Mouse (Mus musculus): ENCODE results near the gene BC037034. TPM values are rescaled to one million over a fixed set of nuclear protein-coding genes. Genes with fewer than 3 reads are reported as not detected.

Gene BC037034
- polyA plus RNA-seq, 1 experiment from 2014 or later = 2.4 TPM

GRCm38 (mm10) chr5:138275216-138276050, 11.6 kb upstream of the BC037034 start:
- Histone ChIP-seq H3K4me1 (replicated peaks; ENCODE audit: control insufficient read depth, insufficient read depth) (peaks cover 3% of the 10 kb centered on the region; the same call in 1 of the 2 replicates), H3K4me3 (ENCODE audit: low read depth, low read length) (peak overlapping the region; percentile 20), H3K36me3 (ENCODE audit: control insufficient read depth, insufficient read depth, low read length) (no peaks in the 10 kb centered on the region), H3K27me3 (ENCODE audit: control insufficient read depth, insufficient read depth, low read length) (no peaks in the 10 kb centered on the region), H3K9ac (ENCODE audit: low read length) (peak overlapping the region; percentile 45; the same call in 1 of the 2 replicates), H3K9me3 (ENCODE audit: control insufficient read depth, low read length) (0 out of 2 replicates have a peak, but pooled peaks cover 2% of the 10 kb centered on the region), H3K4me2 (replicated peaks; ENCODE audit: low read depth) (peak overlapping the region; percentile 49), H3K27ac (replicated peaks) (peak overlapping the region; percentile 75)
- ATAC-seq (ENCODE audit: low FRiP score, low TSS enrichment) = no peak
- WGBS = 33% methylated on average over 41 of the region's 41 CpGs
- DNase-seq (ENCODE audit: low spot score) = peak; percentile 56
- TF ChIP-seq CTCF (IDR thresholded peaks at IDR 0.05; ENCODE audit: low read depth) (no peak), EP300 (optimal IDR thresholded peaks at IDR 0.05) (no peak)

- no peak for TF ChIP-seq EP300 (optimal IDR thresholded peaks at IDR 0.05)
- Histone ChIP-seq H3K9ac (ENCODE audit: low read length) (no peak overlapping the region), H3K9me3 (ENCODE audit: control insufficient read depth, low read length) (no peaks in the 10 kb centered on the region), H3K27ac (replicated peaks) (no peak overlapping the region), H3K36me3 (ENCODE audit: control insufficient read depth, insufficient read depth, low read length) (no peaks in the 10 kb centered on the region), H3K27me3 (ENCODE audit: control insufficient read depth, insufficient read depth, low read length) (no peaks in the 10 kb centered on the region), H3K4me2 (replicated peaks; ENCODE audit: low read depth) (no peak overlapping the region), H3K4me3 (ENCODE audit: low read depth, low read length) (no peak overlapping the region), H3K4me1 (replicated peaks; ENCODE audit: control insufficient read depth, insufficient read depth) (peaks cover 3% of the 10 kb centered on the region; the same call in 1 of the 2 replicates)
- 79% methylated on average over 8 of the region's 8 CpGs for WGBS
- no peak for DNase-seq (ENCODE audit: low spot score)
- ATAC-seq (ENCODE audit: low FRiP score, low TSS enrichment) = no peak
Observed at GRCm38 (mm10) chr5:138274186-138274585, 10.4 kb upstream of the BC037034 start.

GRCm38 (mm10) chr5:138272409-138272923, 8.6 kb upstream of the BC037034 start, which contains the start of gene Gal3st4:
Gene Gal3st4 (minus strand): TSS chr5:138272840.
- Histone ChIP-seq H3K27ac (replicated peaks) (peak within 1 kb of the TSS; percentile 64; the same call in 1 of the 2 replicates), H3K4me1 (replicated peaks; ENCODE audit: control insufficient read depth, insufficient read depth) (peaks cover 3% of the 10 kb centered on the region; the same call in 1 of the 2 replicates), H3K9me3 (ENCODE audit: control insufficient read depth, low read length) (no peaks in the 10 kb centered on the region)

GRCm38 (mm10) chr5:138271232-138271631, 7.4 kb upstream of the BC037034 start:
- Histone ChIP-seq H3K4me2 (replicated peaks; ENCODE audit: low read depth) (no peak overlapping the region), H3K27ac (replicated peaks) (no peak overlapping the region), H3K27me3 (ENCODE audit: control insufficient read depth, insufficient read depth, low read length) (no peaks in the 10 kb centered on the region), H3K4me1 (replicated peaks; ENCODE audit: control insufficient read depth, insufficient read depth) (peaks cover 3% of the 10 kb centered on the region; the same call in 1 of the 2 replicates), H3K4me3 (ENCODE audit: low read depth, low read length) (no peak overlapping the region), H3K9ac (ENCODE audit: low read length) (no peak overlapping the region), H3K9me3 (ENCODE audit: control insufficient read depth, low read length) (no peaks in the 10 kb centered on the region), H3K36me3 (ENCODE audit: control insufficient read depth, insufficient read depth, low read length) (no peaks in the 10 kb centered on the region)
- DNase-seq (ENCODE audit: low spot score) (no peak), ATAC-seq (ENCODE audit: low FRiP score, low TSS enrichment) (no peak)
- no peak for TF ChIP-seq CTCF (IDR thresholded peaks at IDR 0.05; ENCODE audit: low read depth)
- no peak for TF ChIP-seq EP300 (optimal IDR thresholded peaks at IDR 0.05)
- 59% methylated on average over 3 of the region's 3 CpGs for WGBS

More at GRCm38 (mm10) chr5:138272409-138272923, 8.6 kb upstream of the BC037034 start, which contains the start of gene Gal3st4:
- peak; percentile 43 for DNase-seq (ENCODE audit: low spot score)
- TF ChIP-seq CTCF (IDR thresholded peaks at IDR 0.05; ENCODE audit: low read depth) (peak; percentile 37; the same call in 1 of the 2 replicates), EP300 (optimal IDR thresholded peaks at IDR 0.05) (no peak)
- ATAC-seq (ENCODE audit: low FRiP score, low TSS enrichment) = peak; percentile 66; the same call in 1 of the 2 replicates
- Histone ChIP-seq H3K36me3 (ENCODE audit: control insufficient read depth, insufficient read depth, low read length) (no peaks in the 10 kb centered on the region), H3K9ac (ENCODE audit: low read length) (0 out of 2 replicates have a peak within 1 kb of the TSS, but pooled peaks have one; percentile 39), H3K4me3 (ENCODE audit: low read depth, low read length) (peak within 1 kb of the TSS; percentile 10; the same call in 1 of the 2 replicates), H3K4me2 (replicated peaks; ENCODE audit: low read depth) (peak within 1 kb of the TSS; percentile 41), H3K27me3 (ENCODE audit: control insufficient read depth, insufficient read depth, low read length) (no peaks in the 10 kb centered on the region)
- 2% methylated on average over 12 of the region's 12 CpGs for WGBS

- TF ChIP-seq EP300 (optimal IDR thresholded peaks at IDR 0.05) (no peak), CTCF (IDR thresholded peaks at IDR 0.05; ENCODE audit: low read depth) (no peak)
- no peaks in the 10 kb centered on the region for H3K27me3 ChIP-seq (ENCODE audit: control insufficient read depth, insufficient read depth, low read length)
- ATAC-seq (ENCODE audit: low FRiP score, low TSS enrichment) (no peak), DNase-seq (ENCODE audit: low spot score) (no peak)
- H3K36me3 ChIP-seq (ENCODE audit: control insufficient read depth, insufficient read depth, low read length) = no peaks in the 10 kb centered on the region; the same call in 1 of the 2 replicates
- peaks cover 5% of the 10 kb centered on the region; the same call in 1 of the 2 replicates for H3K4me1 ChIP-seq (replicated peaks; ENCODE audit: control insufficient read depth, insufficient read depth)
- no peak overlapping the region for H3K9ac ChIP-seq (ENCODE audit: low read length)
- no peaks in the 10 kb centered on the region for H3K9me3 ChIP-seq (ENCODE audit: control insufficient read depth, low read length)
- H3K27ac ChIP-seq (replicated peaks) = no peak overlapping the region
- H3K4me3 ChIP-seq (ENCODE audit: low read depth, low read length) = no peak overlapping the region
- no peak overlapping the region for H3K4me2 ChIP-seq (replicated peaks; ENCODE audit: low read depth)
- 65% methylated on average over 4 of the region's 4 CpGs for WGBS
Observed at GRCm38 (mm10) chr5:138268980-138269379, 5.1 kb upstream of the BC037034 start.
